Mouse (Mus musculus) Patski (cell line): ENCODE results near the gene Robo2. TPM values are rescaled to one million over a fixed set of nuclear protein-coding genes. Genes with fewer than 3 reads are reported as not detected.

Experiments
- ATAC-seq: fragments of 100-300 bp; one replicate; pipeline ENCODE4 v1.8.0; 2021
- CTCF ChIA-PET: fragments of 350-600 bp; sonication (Branson Sonifier 250); formaldehyde crosslinking; loops from one replicate; lab custom pipeline; 2022; ENCODE audit warnings: inconsistent platforms; lab: Charles Lee
- POLR2A ChIA-PET: fragments of 350-600 bp; sonication (Branson Sonifier 250); formaldehyde crosslinking; loops from one replicate; lab custom pipeline; 2022; ENCODE audit warnings: antibody characterized with exemption, inconsistent platforms; lab: Charles Lee
- DNase-seq: peaks from one replicate; pipeline ENCODE4 v3.0.0-alpha.2; 2011; ENCODE audit warnings: low read depth, low spot score
- H3K27me3 ChIP-seq: fragments of 371-371 bp; one replicate; pipeline ENCODE4 v1.5.1; 2021
- CTCF ChIP-seq: fragments of 100-300 bp; IDR thresholded peaks from one replicate; pipeline ENCODE4 v1.5.1; 2021
- in situ Hi-C: fragments of 300-500 bp; cut with MboI; formaldehyde crosslinking; loops from 3 replicates; pipeline ENCODE4 v1.11.1; 2018; ENCODE audit warnings: low pct_unique_long_range_greater_than_20kb, mixed read lengths
- polyA plus RNA-seq: library from polyadenylated mRNA; unstranded; gene quantifications from one replicate; pipeline ENCODE4 v1.2.3, GENCODE M21; 2021

Robo2 gene
- polyA plus RNA-seq, 1 experiment from 2014 or later = 0.01 TPM

- no peaks in the 10 kb centered on the region for H3K27me3 ChIP-seq
- DNase-seq (no peak), ATAC-seq (no peak)
- POLR2A ChIA-PET = no interaction called here
- TF ChIP-seq CTCF = no peak
- CTCF ChIA-PET = no interaction called here
- in situ Hi-C loops = no loop called here
Observed at GRCm38 (mm10) chr16:74027822-74028221, 383.8 kb downstream of the Robo2 start.

GRCm38 (mm10) chr16:74022281-74022978 lies 389.2 kb downstream of the Robo2 start:
- in situ Hi-C loops = no loop called here
- CTCF ChIA-PET = no interaction called here
- DNase-seq (no peak), ATAC-seq (no peak)
- H3K27me3 ChIP-seq = no peaks in the 10 kb centered on the region
- no peak for TF ChIP-seq CTCF
- POLR2A ChIA-PET = no interaction called here

DNA sequence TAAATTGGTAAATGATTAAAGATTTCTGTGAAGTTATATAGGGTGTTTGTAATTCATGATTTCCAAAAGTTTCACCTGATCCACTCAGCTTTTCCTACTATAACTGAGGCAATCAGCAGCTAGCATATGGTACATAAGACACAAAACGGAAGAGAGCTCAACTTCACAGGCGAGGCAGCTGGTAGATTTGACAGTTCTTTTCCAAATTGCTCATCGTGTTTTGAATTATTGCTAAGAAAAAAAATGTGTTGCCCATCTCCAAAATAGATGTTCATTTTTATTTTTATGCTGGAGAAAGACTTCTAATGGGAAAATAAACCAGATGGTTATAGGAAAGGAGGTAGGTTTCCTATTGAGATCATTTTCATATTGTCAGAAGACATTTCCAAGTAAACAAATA lies 405.9 kb downstream of the Robo2 start:
- CTCF ChIA-PET = no interaction called here
- TF ChIP-seq CTCF = no peak
- DNase-seq (no peak), ATAC-seq (no peak)
- H3K27me3 ChIP-seq = no peaks in the 10 kb centered on the region
- POLR2A ChIA-PET = no interaction called here
- in situ Hi-C loops = no loop called here

DNA sequence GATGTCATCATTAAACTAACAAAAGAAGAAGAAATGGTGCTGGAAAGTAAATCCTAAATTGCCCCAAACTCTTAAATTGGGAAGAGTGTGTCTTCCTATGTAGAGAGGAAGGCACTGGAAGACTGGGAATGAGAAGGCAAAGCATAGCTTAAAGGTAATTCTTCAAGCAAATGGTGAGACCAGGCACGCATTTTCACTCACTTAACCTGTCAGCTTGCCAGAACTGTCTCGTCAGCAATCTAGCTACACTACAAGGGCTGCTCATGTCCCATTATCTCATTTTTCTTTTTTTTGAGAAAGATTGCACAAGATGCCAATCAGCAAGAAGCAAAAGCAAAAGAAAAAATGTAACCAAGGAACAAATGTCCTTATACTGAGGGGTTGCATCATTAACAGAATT lies 410.3 kb downstream of the Robo2 start:
- no peaks in the 10 kb centered on the region for H3K27me3 ChIP-seq
- ATAC-seq = no peak
- in situ Hi-C loops = no loop called here
- POLR2A ChIA-PET = no interaction called here
- CTCF ChIA-PET = no interaction called here
- no peak for TF ChIP-seq CTCF
- DNase-seq = no peak

- ATAC-seq (no peak), DNase-seq (no peak)
- TF ChIP-seq CTCF = no peak
- ChIA-PET CTCF (no interaction called here), POLR2A (no interaction called here)
- in situ Hi-C loops = no loop called here
- no peaks in the 10 kb centered on the region for H3K27me3 ChIP-seq
Observed at GRCm38 (mm10) chr16:73991212-73991611, 420.4 kb downstream of the Robo2 start.

DNA sequence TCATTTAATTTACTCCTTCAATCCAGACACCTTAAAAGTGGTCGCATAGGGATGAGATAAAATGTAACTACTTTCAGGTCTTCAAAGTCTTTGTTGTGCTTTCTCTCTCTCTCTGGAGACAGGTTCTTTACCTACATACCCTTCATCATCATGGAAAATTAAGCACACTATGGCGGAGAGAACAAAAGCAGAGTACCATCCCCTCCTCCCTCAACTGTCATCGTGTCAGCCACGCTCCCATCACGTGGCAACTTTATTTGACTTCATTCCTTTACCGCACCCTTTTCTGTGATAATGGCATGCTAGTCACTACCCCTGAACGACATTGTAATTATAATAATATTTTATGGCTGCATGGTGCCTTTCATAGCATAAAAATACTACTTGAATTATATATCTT lies 442.1 kb downstream of the Robo2 start:
- TF ChIP-seq CTCF = no peak
- in situ Hi-C loops = no loop called here
- ChIA-PET POLR2A (no interaction called here), CTCF (no interaction called here)
- no peaks in the 10 kb centered on the region for H3K27me3 ChIP-seq
- ATAC-seq (no peak), DNase-seq (no peak)

- ATAC-seq (no peak), DNase-seq (no peak)
- peaks cover 4% of the 10 kb centered on the region for H3K27me3 ChIP-seq
- in situ Hi-C loops = no loop called here
- ChIA-PET POLR2A (no interaction called here), CTCF (no interaction called here)
- TF ChIP-seq CTCF = no peak
Observed at GRCm38 (mm10) chr16:73964366-73964926, 447.2 kb downstream of the Robo2 start.

GRCm38 (mm10) chr16:73959479-73959970 lies 452.1 kb downstream of the Robo2 start:
- in situ Hi-C loops = no loop called here
- CTCF ChIA-PET = no interaction called here

DNA sequence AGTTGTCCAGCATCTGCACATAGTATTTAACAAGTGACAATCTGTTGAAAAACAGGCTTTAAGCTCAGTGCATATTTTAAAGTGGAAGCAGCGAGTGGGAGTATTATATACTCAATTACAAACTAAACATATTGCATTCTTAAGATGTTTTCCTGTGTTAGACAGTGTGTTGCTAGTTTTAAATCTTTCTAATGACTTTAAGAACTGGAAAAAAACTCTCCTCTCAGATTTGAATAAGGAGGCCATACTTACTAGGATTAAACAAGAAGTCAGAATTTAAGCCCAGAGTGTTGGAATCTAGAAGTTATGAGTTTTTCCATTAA lies 453.1 kb downstream of the Robo2 start:
- ATAC-seq (no peak), DNase-seq (no peak)
- no peaks in the 10 kb centered on the region for H3K27me3 ChIP-seq
- ChIA-PET POLR2A (no interaction called here), CTCF (no interaction called here)
- no peak for TF ChIP-seq CTCF
- in situ Hi-C loops = no loop called here

More at GRCm38 (mm10) chr16:73959479-73959970, 452.1 kb downstream of the Robo2 start:
- POLR2A ChIA-PET = no interaction called here
- TF ChIP-seq CTCF = no peak
- ATAC-seq (no peak), DNase-seq (no peak)
- H3K27me3 ChIP-seq = peaks cover 4% of the 10 kb centered on the region

- ChIA-PET CTCF (no interaction called here), POLR2A (no interaction called here)
- TF ChIP-seq CTCF = no peak
- in situ Hi-C loops = no loop called here
- ATAC-seq (no peak), DNase-seq (no peak)
- no peaks in the 10 kb centered on the region for H3K27me3 ChIP-seq
Observed at GRCm38 (mm10) chr16:73957675-73958523, 453.7 kb downstream of the Robo2 start.

DNA sequence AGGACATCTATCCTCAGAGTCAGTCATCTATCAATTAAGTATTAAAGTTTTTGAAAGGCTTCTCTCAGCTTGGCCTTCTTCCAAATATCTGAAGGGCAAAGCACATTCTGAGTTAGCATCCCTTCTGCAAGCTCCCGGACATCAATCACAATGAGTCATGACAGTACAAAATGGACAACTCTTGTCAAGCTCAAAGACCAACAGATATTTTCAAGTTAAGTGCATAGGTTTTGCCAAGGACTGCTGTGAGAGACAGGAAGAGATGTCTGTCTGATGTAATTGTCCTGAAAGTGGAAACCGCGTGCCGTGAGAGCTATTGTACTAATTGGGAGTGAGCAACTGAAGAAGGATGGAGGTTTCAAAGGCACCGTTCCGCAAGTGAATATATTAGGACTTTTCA lies 465.5 kb downstream of the Robo2 start:
- in situ Hi-C loops = no loop called here
- peaks cover 4% of the 10 kb centered on the region for H3K27me3 ChIP-seq
- ChIA-PET CTCF (no interaction called here), POLR2A (no interaction called here)
- ATAC-seq (no peak), DNase-seq (no peak)
- no peak for TF ChIP-seq CTCF
